Mouse (Mus musculus) E14TG2a.4 (cell line): ENCODE results near the gene Pknox1.

Experiments used
- H3K27me3 ChIP-seq: 2 replicates; pipeline ENCODE4 v1.6.1; 2014; ENCODE audit warnings: low read length, control low read depth; ENCODE audit not compliant: insufficient read depth
- H3K36me3 ChIP-seq: 2 replicates; pipeline ENCODE4 v1.6.1; 2014; ENCODE audit warnings: low read length, control low read depth; ENCODE audit not compliant: insufficient read depth
- H3K4me1 ChIP-seq: replicated peaks from 2 replicates; pipeline ENCODE4 v1.6.1; 2014; ENCODE audit warnings: low read depth, low read length, control low read depth
- H3K4me3 ChIP-seq: replicated peaks from 2 replicates; pipeline ENCODE4 v1.5.1; 2014; ENCODE audit warnings: mild to moderate bottlenecking, low read length
- H3K9me3 ChIP-seq: 2 replicates; pipeline ENCODE4 v1.6.1; 2014; ENCODE audit warnings: low read length, control low read depth
- CTCF ChIP-seq: conservative IDR thresholded peaks from 2 replicates; pipeline ENCODE4 v1.5.1; 2014; ENCODE audit warnings: low read length
- NANOG ChIP-seq: IDR thresholded peaks from 2 replicates; pipeline ENCODE4 v1.6.1; 2014; ENCODE audit warnings: borderline replicate concordance, low read length, mixed read lengths
- POU5F1 ChIP-seq: IDR thresholded peaks from 2 replicates; pipeline ENCODE4 v1.6.1; 2014; ENCODE audit warnings: low read length, borderline replicate concordance

Pknox1 gene

GRCm38 (mm10) chr17:31576394-31577175, 12.1 kb downstream of the Pknox1 start:
- Histone ChIP-seq H3K9me3 (no peaks in the 10 kb centered on the region), H3K27me3 (no peaks in the 10 kb centered on the region), H3K4me3 (no peak overlapping the region), H3K36me3 (0 out of 2 replicates have a peak, but pooled peaks cover 6% of the 10 kb centered on the region), H3K4me1 (peaks cover 73% of the 10 kb centered on the region)
- TF ChIP-seq CTCF (no peak), NANOG (no peak), POU5F1 (no peak)

- Histone ChIP-seq H3K27me3 (no peaks in the 10 kb centered on the region), H3K4me3 (peak overlapping the region; percentile 51), H3K36me3 (peaks cover 28% of the 10 kb centered on the region), H3K9me3 (no peaks in the 10 kb centered on the region), H3K4me1 (peaks cover 98% of the 10 kb centered on the region)
- TF ChIP-seq CTCF (no peak), NANOG (no peak), POU5F1 (no peak)
Observed at GRCm38 (mm10) chr17:31580344-31580743, 15.8 kb downstream of the Pknox1 start.

GRCm38 (mm10) chr17:31583185-31583584, 18.7 kb downstream of the Pknox1 start:
- Histone ChIP-seq H3K9me3 (no peaks in the 10 kb centered on the region), H3K36me3 (peaks cover 30% of the 10 kb centered on the region), H3K4me3 (no peak overlapping the region), H3K4me1 (peaks cover 97% of the 10 kb centered on the region), H3K27me3 (no peaks in the 10 kb centered on the region)
- 0 out of 2 replicates have a peak, but pooled peaks have one; percentile 63 for TF ChIP-seq POU5F1
- TF ChIP-seq NANOG: no peak
- no peak for TF ChIP-seq CTCF

GRCm38 (mm10) chr17:31583781-31584180, 19.2 kb downstream of the Pknox1 start:
- no peaks in the 10 kb centered on the region for H3K27me3 ChIP-seq
- peaks cover 97% of the 10 kb centered on the region for H3K4me1 ChIP-seq
- no peak for TF ChIP-seq POU5F1
- no peak for TF ChIP-seq CTCF
- no peak for TF ChIP-seq NANOG
- no peak overlapping the region for H3K4me3 ChIP-seq
- peaks cover 30% of the 10 kb centered on the region for H3K36me3 ChIP-seq
- H3K9me3 ChIP-seq: no peaks in the 10 kb centered on the region

GRCm38 (mm10) chr17:31588115-31588514, 23.6 kb downstream of the Pknox1 start:
- 0 out of 2 replicates have a peak overlapping the region, but pooled peaks have one; percentile 11 for H3K4me3 ChIP-seq
- H3K9me3 ChIP-seq: no peaks in the 10 kb centered on the region
- H3K36me3 ChIP-seq: peaks cover 60% of the 10 kb centered on the region
- no peaks in the 10 kb centered on the region for H3K27me3 ChIP-seq
- no peak for TF ChIP-seq NANOG
- TF ChIP-seq POU5F1: no peak
- TF ChIP-seq CTCF: no peak
- H3K4me1 ChIP-seq: peaks cover 92% of the 10 kb centered on the region

- TF ChIP-seq NANOG (peak; percentile 28; the same call in 1 of the 2 replicates), CTCF (no peak), POU5F1 (no peak)
Observed at GRCm38 (mm10) chr17:31588726-31589125, 24.2 kb downstream of the Pknox1 start.

GRCm38 (mm10) chr17:31590846-31591245, 26.3 kb downstream of the Pknox1 start:
- H3K27me3 ChIP-seq: no peaks in the 10 kb centered on the region
- H3K9me3 ChIP-seq: no peaks in the 10 kb centered on the region
- peaks cover 64% of the 10 kb centered on the region for H3K36me3 ChIP-seq
- H3K4me1 ChIP-seq: peaks cover 66% of the 10 kb centered on the region
- H3K4me3 ChIP-seq: 0 out of 2 replicates have a peak overlapping the region, but pooled peaks have one; percentile 2
- TF ChIP-seq POU5F1 (no peak), CTCF (no peak), NANOG (no peak)

More at GRCm38 (mm10) chr17:31588726-31589125, 24.2 kb downstream of the Pknox1 start:
- 0 out of 2 replicates have a peak overlapping the region, but pooled peaks have one; percentile 11 for H3K4me3 ChIP-seq
- H3K9me3 ChIP-seq: no peaks in the 10 kb centered on the region
- peaks cover 60% of the 10 kb centered on the region for H3K36me3 ChIP-seq
- H3K27me3 ChIP-seq: no peaks in the 10 kb centered on the region
- peaks cover 86% of the 10 kb centered on the region for H3K4me1 ChIP-seq

- H3K27me3 ChIP-seq: no peaks in the 10 kb centered on the region
- H3K4me1 ChIP-seq: peaks cover 29% of the 10 kb centered on the region
- TF ChIP-seq CTCF (no peak), POU5F1 (no peak), NANOG (no peak)
- H3K9me3 ChIP-seq: no peaks in the 10 kb centered on the region
- H3K4me3 ChIP-seq: no peak overlapping the region
- H3K36me3 ChIP-seq: peaks cover 87% of the 10 kb centered on the region
Observed at GRCm38 (mm10) chr17:31594590-31594989, 30.1 kb downstream of the Pknox1 start.

- H3K27me3 ChIP-seq: no peaks in the 10 kb centered on the region
- H3K9me3 ChIP-seq: no peaks in the 10 kb centered on the region
- no peak overlapping the region for H3K4me3 ChIP-seq
- peaks cover 24% of the 10 kb centered on the region for H3K4me1 ChIP-seq
- H3K36me3 ChIP-seq: peaks cover 90% of the 10 kb centered on the region
- no peak for TF ChIP-seq POU5F1
- TF ChIP-seq CTCF: no peak
- no peak for TF ChIP-seq NANOG
Observed at GRCm38 (mm10) chr17:31595077-31595476, 30.5 kb downstream of the Pknox1 start.
